Mouse (Mus musculus) heart, embryonic 13.5 days (tissue): ENCODE measurements around the gene Krt15. TPM values are rescaled to one million over a fixed set of nuclear protein-coding genes. Genes with fewer than 3 reads are reported as not detected.

Experiments used
- ATAC-seq: fragments of 200-750 bp; cut with Nextera tagmentation; 2 replicates; pipeline ENCODE4 v1.8.0; 2017; ENCODE audit warnings: moderate TSS enrichment; ENCODE audit not compliant: insufficient number of reproducible peaks, low FRiP score, low TSS enrichment; ENCODE audit errors: extremely low read depth
- H3K27ac ChIP-seq: fragments of 300-500 bp; sonication (generic); replicated peaks from 2 replicates; pipeline ENCODE4 v1.5.1; 2015; ENCODE audit warnings: moderate library complexity, mild to moderate bottlenecking, inconsistent platforms
- H3K27me3 ChIP-seq: fragments of 300-500 bp; sonication (generic); replicated peaks from 2 replicates; pipeline ENCODE4 v1.6.1; 2015; ENCODE audit warnings: mild to moderate bottlenecking, inconsistent platforms
- H3K36me3 ChIP-seq: fragments of 300-500 bp; sonication (generic); 2 replicates; pipeline ENCODE4 v1.6.1; 2015; ENCODE audit warnings: mild to moderate bottlenecking, inconsistent platforms
- H3K4me1 ChIP-seq: fragments of 300-500 bp; sonication (generic); 2 replicates; pipeline ENCODE4 v1.6.1; 2015; ENCODE audit warnings: inconsistent platforms
- H3K4me2 ChIP-seq: fragments of 300-500 bp; sonication (generic); 2 replicates; pipeline ENCODE4 v1.6.1; 2015; ENCODE audit warnings: inconsistent platforms, mild to moderate bottlenecking, moderate library complexity
- H3K4me3 ChIP-seq: fragments of 300-500 bp; sonication (generic); 2 replicates; pipeline ENCODE4 v1.5.1; 2015; ENCODE audit warnings: moderate library complexity, mild to moderate bottlenecking, inconsistent platforms
- H3K9ac ChIP-seq: fragments of 300-500 bp; sonication (generic); 2 replicates; pipeline ENCODE4 v1.6.1; 2015; ENCODE audit warnings: inconsistent platforms, mild to moderate bottlenecking, moderate library complexity
- H3K9me3 ChIP-seq: fragments of 300-500 bp; sonication (generic); 2 replicates; pipeline ENCODE4 v1.6.1; 2016; ENCODE audit warnings: inconsistent platforms
- WGBS: fragments of 180-500 bp; shearing (Covaris S2); methylation state at CpG from one replicate; pipeline ENCODE4 v1.1.7; 2015; ENCODE audit warnings: mixed read lengths; 5-methylcytosine and 5-hydroxymethylcytosine counted together
- polyA plus RNA-seq: library from polyadenylated mRNA; unstranded; fragments of >200 nt; fragmentation: Nextera tagmentation; extraction: Ambion mirVana; gene quantifications from 2 replicates; pipeline ENCODE4 v1.2.1, GENCODE M21; 2015

Gene Krt15
- polyA plus RNA-seq: 1.2 and 1.5 TPM in 2 replicates

- Histone ChIP-seq H3K4me1 (peaks cover 22% of the 10 kb centered on the region), H3K9me3 (no peaks in the 10 kb centered on the region), H3K9ac (no peak within 1 kb of the TSS; the same call in 1 of the 2 replicates), H3K36me3 (peaks cover 6% of the 10 kb centered on the region), H3K4me3 (no peak within 1 kb of the TSS), H3K4me2 (no peak within 1 kb of the TSS), H3K27me3 (peaks cover 36% of the 10 kb centered on the region), H3K27ac (no peak within 1 kb of the TSS)
- 50% methylated on average over 7 of the region's 7 CpGs for WGBS
- ATAC-seq: no peak
Measured at GRCm38 (mm10) chr11:100135731-100136130, at the start of gene Krt15. Gene Krt15, minus strand, starts transcription at chr11:100135928.

- WGBS: 56% methylated on average over 7 of the region's 7 CpGs
- Histone ChIP-seq H3K4me3 (no peak overlapping the region), H3K27ac (no peak overlapping the region), H3K4me1 (no peaks in the 10 kb centered on the region), H3K9me3 (no peaks in the 10 kb centered on the region), H3K4me2 (no peak overlapping the region), H3K9ac (no peak overlapping the region), H3K36me3 (no peaks in the 10 kb centered on the region), H3K27me3 (0 out of 2 replicates have a peak, but pooled peaks cover 8% of the 10 kb centered on the region)
- no peak for ATAC-seq
Measured at GRCm38 (mm10) chr11:100181725-100182124, 46.0 kb upstream of the Krt15 start.

- Histone ChIP-seq H3K9me3 (no peaks in the 10 kb centered on the region), H3K27ac (no peak overlapping the region), H3K9ac (no peak overlapping the region), H3K4me3 (no peak overlapping the region), H3K4me2 (no peak overlapping the region), H3K27me3 (0 out of 2 replicates have a peak, but pooled peaks cover 9% of the 10 kb centered on the region), H3K36me3 (no peaks in the 10 kb centered on the region), H3K4me1 (no peaks in the 10 kb centered on the region)
- 63% methylated on average over 3 of the region's 3 CpGs for WGBS
- ATAC-seq: no peak
Measured at GRCm38 (mm10) chr11:100179260-100179659, 43.5 kb upstream of the Krt15 start.

- H3K9ac ChIP-seq: no peak overlapping the region
- no peaks in the 10 kb centered on the region for H3K36me3 ChIP-seq
- H3K9me3 ChIP-seq: no peaks in the 10 kb centered on the region
- 0 out of 2 replicates have a peak, but pooled peaks cover 9% of the 10 kb centered on the region for H3K27me3 ChIP-seq
- H3K4me1 ChIP-seq: no peaks in the 10 kb centered on the region
- no peak overlapping the region for H3K27ac ChIP-seq
- no peak overlapping the region for H3K4me2 ChIP-seq
- no peak for ATAC-seq
- WGBS: 69% methylated on average over 5 of the region's 5 CpGs
- no peak overlapping the region for H3K4me3 ChIP-seq
Measured at GRCm38 (mm10) chr11:100178307-100178706, 42.6 kb upstream of the Krt15 start.

- Histone ChIP-seq H3K4me3 (no peak overlapping the region), H3K9me3 (no peaks in the 10 kb centered on the region), H3K4me1 (no peaks in the 10 kb centered on the region), H3K4me2 (no peak overlapping the region), H3K27me3 (0 out of 2 replicates have a peak, but pooled peaks cover 9% of the 10 kb centered on the region), H3K36me3 (no peaks in the 10 kb centered on the region), H3K27ac (no peak overlapping the region), H3K9ac (no peak overlapping the region)
- 68% methylated on average over 9 of the region's 9 CpGs for WGBS
- no peak for ATAC-seq
Measured at GRCm38 (mm10) chr11:100176791-100177190, 41.1 kb upstream of the Krt15 start.

- Histone ChIP-seq H3K27ac (no peak overlapping the region), H3K27me3 (peaks cover 4% of the 10 kb centered on the region; the same call in 1 of the 2 replicates), H3K4me3 (no peak overlapping the region), H3K4me2 (peak overlapping the region; percentile 41), H3K9me3 (no peaks in the 10 kb centered on the region), H3K4me1 (peaks cover 33% of the 10 kb centered on the region), H3K9ac (no peak overlapping the region), H3K36me3 (no peaks in the 10 kb centered on the region)
- ATAC-seq: no peak
- 28% methylated on average over 14 of the region's 14 CpGs for WGBS
Measured at GRCm38 (mm10) chr11:100168765-100169762, 33.3 kb upstream of the Krt15 start.

- Histone ChIP-seq H3K4me2 (no peak overlapping the region), H3K36me3 (no peaks in the 10 kb centered on the region), H3K4me3 (no peak overlapping the region), H3K27ac (no peak overlapping the region; the same call in 1 of the 2 replicates), H3K27me3 (peaks cover 4% of the 10 kb centered on the region; the same call in 1 of the 2 replicates), H3K9me3 (no peaks in the 10 kb centered on the region), H3K4me1 (peaks cover 34% of the 10 kb centered on the region), H3K9ac (no peak overlapping the region)
- no peak; the same call in 1 of the 2 replicates for ATAC-seq
- WGBS: 52% methylated on average over 8 of the region's 8 CpGs
Measured at GRCm38 (mm10) chr11:100168071-100168470, 32.3 kb upstream of the Krt15 start.

GRCm38 (mm10) chr11:100164392-100164791, 28.7 kb upstream of the Krt15 start:
- ATAC-seq: no peak
- H3K9me3 ChIP-seq: no peaks in the 10 kb centered on the region
- WGBS: 57% methylated on average over 7 of the region's 7 CpGs
- no peak overlapping the region for H3K27ac ChIP-seq
- no peaks in the 10 kb centered on the region for H3K36me3 ChIP-seq
- no peak overlapping the region for H3K9ac ChIP-seq
- peaks cover 39% of the 10 kb centered on the region for H3K4me1 ChIP-seq
- no peaks in the 10 kb centered on the region for H3K27me3 ChIP-seq
- H3K4me3 ChIP-seq: no peak overlapping the region
- H3K4me2 ChIP-seq: no peak overlapping the region

- WGBS: 62% methylated on average over 6 of the region's 6 CpGs
Measured at GRCm38 (mm10) chr11:100157908-100158477, 22.3 kb upstream of the Krt15 start.

GRCm38 (mm10) chr11:100157331-100157730, 21.6 kb upstream of the Krt15 start:
- no peaks in the 10 kb centered on the region for H3K9me3 ChIP-seq
- H3K4me3 ChIP-seq: no peak overlapping the region
- no peak overlapping the region for H3K27ac ChIP-seq
- no peak overlapping the region for H3K4me2 ChIP-seq
- H3K4me1 ChIP-seq: peaks cover 22% of the 10 kb centered on the region
- no peak overlapping the region for H3K9ac ChIP-seq
- no peak for ATAC-seq
- H3K27me3 ChIP-seq: no peaks in the 10 kb centered on the region
- no peaks in the 10 kb centered on the region for H3K36me3 ChIP-seq
- WGBS: 70% methylated on average over 3 of the region's 3 CpGs

More at GRCm38 (mm10) chr11:100157908-100158477, 22.3 kb upstream of the Krt15 start:
- H3K4me2 ChIP-seq: no peak overlapping the region
- H3K36me3 ChIP-seq: no peaks in the 10 kb centered on the region
- H3K9ac ChIP-seq: no peak overlapping the region
- no peak overlapping the region for H3K4me3 ChIP-seq
- H3K27me3 ChIP-seq: no peaks in the 10 kb centered on the region
- ATAC-seq: no peak
- H3K9me3 ChIP-seq: no peaks in the 10 kb centered on the region
- peaks cover 22% of the 10 kb centered on the region for H3K4me1 ChIP-seq
- no peak overlapping the region for H3K27ac ChIP-seq

- WGBS: 43% methylated on average over 8 of the region's 8 CpGs
- H3K36me3 ChIP-seq: no peaks in the 10 kb centered on the region
- no peak overlapping the region for H3K4me2 ChIP-seq
- 0 out of 2 replicates have a peak overlapping the region, but pooled peaks have one; percentile 12 for H3K27ac ChIP-seq
- H3K9me3 ChIP-seq: no peaks in the 10 kb centered on the region
- H3K4me3 ChIP-seq: no peak overlapping the region
- H3K9ac ChIP-seq: no peak overlapping the region
- ATAC-seq: no peak
- H3K4me1 ChIP-seq: peaks cover 17% of the 10 kb centered on the region
- no peaks in the 10 kb centered on the region for H3K27me3 ChIP-seq
Measured at GRCm38 (mm10) chr11:100155497-100156255, 19.9 kb upstream of the Krt15 start.
